Mouse (Mus musculus): ENCODE data around the gene Ccdc78. TPM values are rescaled to one million over a fixed set of nuclear protein-coding genes. Genes with fewer than 3 reads are reported as not detected.

Gene Ccdc78
- polyA plus RNA-seq, 1 experiment: not detected

- Histone ChIP-seq H3K27ac (ENCODE audit: insufficient read depth, low read length) (peak overlapping the region; percentile 80; the same call in 1 of the 2 replicates), H3K27me3 (ENCODE audit: control insufficient read depth, insufficient read depth, low read length) (no peaks in the 10 kb centered on the region), H3K4me1 (ENCODE audit: control insufficient read depth, insufficient read depth, insufficient read length) (peaks cover 25% of the 10 kb centered on the region; the same call in 1 of the 2 replicates), H3K4me3 (ENCODE audit: extremely low read depth, insufficient read depth, insufficient read length) (peak overlapping the region; percentile 89), H3K36me3 (ENCODE audit: control insufficient read depth, insufficient read depth, low read length) (peaks cover 12% of the 10 kb centered on the region)
- no peak for DNase-seq (ENCODE audit: low read depth in 1 of 2, low spot score in 2 of 2)
- TF ChIP-seq POLR2A (IDR thresholded peaks at IDR 0.05; ENCODE audit: low read depth, low read length): no peak
- WGBS: 54% methylated on average over 21 of the region's 21 CpGs
These were observed 45.3 kb downstream of the Ccdc78 start for GRCm38 (mm10) chr17:25831451-25832281.

DNA sequence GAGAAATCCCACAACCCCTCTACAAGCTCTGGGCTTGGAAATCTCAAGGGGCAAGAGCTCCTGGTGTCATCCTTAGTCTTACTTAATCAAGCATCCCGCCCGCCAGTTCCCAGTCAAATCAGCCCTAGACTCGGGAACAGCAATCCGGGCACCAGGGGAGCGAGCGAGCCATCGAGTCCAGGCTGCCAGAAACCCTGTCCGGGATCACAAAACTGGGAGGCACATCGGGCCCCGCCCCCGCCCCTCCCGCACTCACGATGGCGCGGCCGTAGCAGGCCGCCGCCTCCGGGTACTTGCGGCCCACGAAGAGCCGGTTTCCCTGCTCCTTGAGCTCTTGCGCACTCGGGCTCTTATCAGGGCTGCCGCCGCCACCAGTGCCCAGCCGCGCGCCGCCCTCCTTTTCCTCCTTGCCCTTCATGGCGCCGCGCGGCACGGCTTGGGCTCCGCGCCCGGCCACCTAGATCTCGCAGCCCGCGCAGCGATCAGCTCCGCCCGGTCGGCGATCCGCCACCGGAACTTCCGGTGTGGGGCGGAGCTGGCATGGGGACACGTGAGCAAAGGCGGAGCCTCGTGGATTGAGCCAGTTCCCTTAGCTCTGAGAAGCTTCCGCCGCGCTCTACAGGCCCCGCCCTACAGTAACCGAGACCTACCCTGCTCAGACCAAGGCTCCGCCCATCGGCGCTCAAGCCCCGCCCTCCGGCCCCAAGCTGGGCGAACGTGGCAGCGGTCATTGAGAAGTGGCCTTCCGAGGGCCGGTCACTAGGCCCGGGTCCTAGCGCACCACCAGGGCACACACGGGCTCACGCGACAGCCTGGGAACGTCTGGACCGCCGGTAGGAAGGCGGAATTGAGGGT, 46.3 kb downstream of the Ccdc78 start:
- Histone ChIP-seq H3K27me3 (ENCODE audit: control insufficient read depth, insufficient read depth, low read length) (no peaks in the 10 kb centered on the region), H3K36me3 (ENCODE audit: control insufficient read depth, insufficient read depth, low read length) (peaks cover 12% of the 10 kb centered on the region), H3K4me1 (ENCODE audit: control insufficient read depth, insufficient read depth, insufficient read length) (peaks cover 29% of the 10 kb centered on the region), H3K27ac (ENCODE audit: insufficient read depth, low read length) (peak overlapping the region; percentile 86), H3K4me3 (ENCODE audit: extremely low read depth, insufficient read depth, insufficient read length) (peak overlapping the region; percentile 90)
- TF ChIP-seq POLR2A (IDR thresholded peaks at IDR 0.05; ENCODE audit: low read depth, low read length) (peak; percentile 63), CTCF (IDR thresholded peaks at IDR 0.05; ENCODE audit: extremely low read depth, insufficient read depth, insufficient read length, insufficient replicate concordance) (no peak)
- under 1% methylated on average over 77 of the region's 77 CpGs for WGBS
- peak; percentile 95 to 99 for DNase-seq (ENCODE audit: low read depth in 1 of 2, low spot score in 2 of 2)

- Histone ChIP-seq H3K27me3 (ENCODE audit: control insufficient read depth, insufficient read depth, low read length) (no peaks in the 10 kb centered on the region), H3K27ac (ENCODE audit: insufficient read depth, low read length) (peak within 1 kb of the TSS; percentile 86), H3K4me3 (ENCODE audit: extremely low read depth, insufficient read depth, insufficient read length) (peak within 1 kb of the TSS; percentile 90), H3K4me1 (ENCODE audit: control insufficient read depth, insufficient read depth, insufficient read length) (peaks cover 27% of the 10 kb centered on the region), H3K36me3 (ENCODE audit: control insufficient read depth, insufficient read depth, low read length) (peaks cover 12% of the 10 kb centered on the region)
- TF ChIP-seq CTCF (IDR thresholded peaks at IDR 0.05; ENCODE audit: extremely low read depth, insufficient read depth, insufficient read length, insufficient replicate concordance) (no peak), POLR2A (IDR thresholded peaks at IDR 0.05; ENCODE audit: low read depth, low read length) (no peak)
- WGBS: under 1% methylated on average over 24 of the region's 24 CpGs
- peak in 1 of 2 experiments; percentile 65 for DNase-seq (ENCODE audit: low read depth in 1 of 2, low spot score in 2 of 2)
These were observed 46.9 kb downstream of the Ccdc78 start, which contains the start of gene Stub1 for GRCm38 (mm10) chr17:25833291-25833663. Gene Stub1, minus strand, starts transcription at chr17:25833404.

GRCm38 (mm10) chr17:25833961-25834594, 47.7 kb downstream of the Ccdc78 start:
- peaks cover 24% of the 10 kb centered on the region for H3K4me1 ChIP-seq (ENCODE audit: control insufficient read depth, insufficient read depth, insufficient read length)
- peaks cover 12% of the 10 kb centered on the region for H3K36me3 ChIP-seq (ENCODE audit: control insufficient read depth, insufficient read depth, low read length)
- TF ChIP-seq POLR2A (IDR thresholded peaks at IDR 0.05; ENCODE audit: low read depth, low read length) (no peak), CTCF (IDR thresholded peaks at IDR 0.05; ENCODE audit: extremely low read depth, insufficient read depth, insufficient read length, insufficient replicate concordance) (no peak)
- H3K27me3 ChIP-seq (ENCODE audit: control insufficient read depth, insufficient read depth, low read length): no peaks in the 10 kb centered on the region
- DNase-seq (ENCODE audit: low read depth in 1 of 2, low spot score in 2 of 2): no peak
- peak overlapping the region; percentile 90; the same call in 1 of the 2 replicates for H3K4me3 ChIP-seq (ENCODE audit: extremely low read depth, insufficient read depth, insufficient read length)
- WGBS: 59% methylated on average over 6 of the region's 6 CpGs
- peak overlapping the region; percentile 86; the same call in 1 of the 2 replicates for H3K27ac ChIP-seq (ENCODE audit: insufficient read depth, low read length)

GRCm38 (mm10) chr17:25834595-25835222, 48.3 kb downstream of the Ccdc78 start:
- H3K36me3 ChIP-seq (ENCODE audit: control insufficient read depth, insufficient read depth, low read length): peaks cover 18% of the 10 kb centered on the region
- WGBS: 95% methylated on average over 12 of the region's 12 CpGs
- no peak overlapping the region for H3K27ac ChIP-seq (ENCODE audit: insufficient read depth, low read length)
- H3K4me3 ChIP-seq (ENCODE audit: extremely low read depth, insufficient read depth, insufficient read length): no peak overlapping the region
- DNase-seq (ENCODE audit: low read depth in 1 of 2, low spot score in 2 of 2): no peak
- H3K27me3 ChIP-seq (ENCODE audit: control insufficient read depth, insufficient read depth, low read length): no peaks in the 10 kb centered on the region
- TF ChIP-seq CTCF (IDR thresholded peaks at IDR 0.05; ENCODE audit: extremely low read depth, insufficient read depth, insufficient read length, insufficient replicate concordance) (no peak), POLR2A (IDR thresholded peaks at IDR 0.05; ENCODE audit: low read depth, low read length) (no peak)
- peaks cover 17% of the 10 kb centered on the region for H3K4me1 ChIP-seq (ENCODE audit: control insufficient read depth, insufficient read depth, insufficient read length)

- Histone ChIP-seq H3K27me3 (ENCODE audit: control insufficient read depth, insufficient read depth, low read length) (no peaks in the 10 kb centered on the region), H3K4me3 (ENCODE audit: extremely low read depth, insufficient read depth, insufficient read length) (no peak overlapping the region), H3K27ac (ENCODE audit: insufficient read depth, low read length) (no peak overlapping the region), H3K36me3 (ENCODE audit: control insufficient read depth, insufficient read depth, low read length) (peaks cover 23% of the 10 kb centered on the region), H3K4me1 (ENCODE audit: control insufficient read depth, insufficient read depth, insufficient read length) (peaks cover 17% of the 10 kb centered on the region)
- DNase-seq (ENCODE audit: low read depth in 1 of 2, low spot score in 2 of 2): no peak
- no peak for TF ChIP-seq POLR2A (IDR thresholded peaks at IDR 0.05; ENCODE audit: low read depth, low read length)
- WGBS: 92% methylated on average over 7 of the region's 7 CpGs
These were observed 48.9 kb downstream of the Ccdc78 start for GRCm38 (mm10) chr17:25835301-25835700.

All from spleen, adult 2 months (tissue).